Mouse (Mus musculus): ENCODE results near the gene Rnf40. TPM values are rescaled to one million over a fixed set of nuclear protein-coding genes. Genes with fewer than 3 reads are reported as not detected.
"Not testable (repeated sequence)": the region's sequence is repeated elsewhere in the genome, so short reads cannot be mapped to it uniquely, and the experiment has no call there.

The Rnf40 gene
- polyA plus RNA-seq, 1 experiment from 2014 or later: 44.9 TPM

- no peaks in the 10 kb centered on the region for H3K27me3 ChIP-seq
- no peak overlapping the region for H3K4me2 ChIP-seq
- no peaks in the 10 kb centered on the region for H3K36me3 ChIP-seq
- no peak overlapping the region for H3K27ac ChIP-seq (replicated peaks)
- H3K4me1 ChIP-seq (replicated peaks): no peaks in the 10 kb centered on the region
- WGBS: 86% methylated on average over 5 of the region's 5 CpGs
- no peak overlapping the region for H3K9ac ChIP-seq
- no peak overlapping the region for H3K4me3 ChIP-seq
- ATAC-seq (ENCODE audit: low FRiP score, low read depth): no peak
- H3K9me3 ChIP-seq: no peaks in the 10 kb centered on the region
Observed at GRCm38 (mm10) chr7:127628646-127629045, 40.1 kb downstream of the Rnf40 start.

GRCm38 (mm10) chr7:127631416-127631815 lies 42.8 kb downstream of the Rnf40 start:
- H3K9me3 ChIP-seq: no peaks in the 10 kb centered on the region
- peaks cover 2% of the 10 kb centered on the region; the same call in 1 of the 2 replicates for H3K4me1 ChIP-seq (replicated peaks)
- WGBS: 63% methylated on average over 4 of the region's 4 CpGs
- H3K27me3 ChIP-seq: no peaks in the 10 kb centered on the region
- no peak overlapping the region for H3K4me3 ChIP-seq
- no peaks in the 10 kb centered on the region for H3K36me3 ChIP-seq
- no peak overlapping the region for H3K27ac ChIP-seq (replicated peaks)
- H3K4me2 ChIP-seq: no peak overlapping the region
- ATAC-seq (ENCODE audit: low FRiP score, low read depth): no peak
- no peak overlapping the region for H3K9ac ChIP-seq

- Histone ChIP-seq H3K4me1 (replicated peaks) (peaks cover 12% of the 10 kb centered on the region), H3K4me3 (peak overlapping the region; percentile 53), H3K27me3 (no peaks in the 10 kb centered on the region), H3K36me3 (no peaks in the 10 kb centered on the region), H3K9ac (peak overlapping the region; percentile 64), H3K27ac (replicated peaks) (peak overlapping the region; percentile 25; the same call in 1 of the 2 replicates), H3K4me2 (peak overlapping the region; percentile 80), H3K9me3 (no peaks in the 10 kb centered on the region)
- WGBS: under 1% methylated on average over 27 of the region's 27 CpGs
- peak; percentile 81; the same call in 1 of the 2 replicates for ATAC-seq (ENCODE audit: low FRiP score, low read depth)
Observed at GRCm38 (mm10) chr7:127636963-127637362, 48.4 kb downstream of the Rnf40 start.

- WGBS: 46% methylated on average over 4 of the region's 4 CpGs
- Histone ChIP-seq H3K36me3 (no peaks in the 10 kb centered on the region), H3K4me2 (no peak overlapping the region)
Observed at GRCm38 (mm10) chr7:127641260-127641659, 52.7 kb downstream of the Rnf40 start.

GRCm38 (mm10) chr7:127642254-127642653 lies 53.7 kb downstream of the Rnf40 start:
- no peaks in the 10 kb centered on the region for H3K36me3 ChIP-seq
- 76% methylated on average over 4 of the region's 4 CpGs for WGBS
- peaks cover 5% of the 10 kb centered on the region for H3K4me1 ChIP-seq (replicated peaks)
- no peak overlapping the region for H3K4me3 ChIP-seq
- H3K9me3 ChIP-seq: no peaks in the 10 kb centered on the region
- H3K4me2 ChIP-seq: no peak overlapping the region
- ATAC-seq (ENCODE audit: low FRiP score, low read depth): no peak
- H3K27me3 ChIP-seq: no peaks in the 10 kb centered on the region
- no peak overlapping the region for H3K27ac ChIP-seq (replicated peaks)
- no peak overlapping the region for H3K9ac ChIP-seq

More at GRCm38 (mm10) chr7:127641260-127641659, 52.7 kb downstream of the Rnf40 start:
- H3K4me3 ChIP-seq: no peak overlapping the region
- H3K27ac ChIP-seq (replicated peaks): no peak overlapping the region
- H3K4me1 ChIP-seq (replicated peaks): peaks cover 12% of the 10 kb centered on the region
- no peaks in the 10 kb centered on the region for H3K9me3 ChIP-seq
- ATAC-seq (ENCODE audit: low FRiP score, low read depth): no peak
- H3K9ac ChIP-seq: no peak overlapping the region
- H3K27me3 ChIP-seq: no peaks in the 10 kb centered on the region

- Histone ChIP-seq H3K4me1 (replicated peaks) (no peaks in the 10 kb centered on the region), H3K4me3 (no peak overlapping the region), H3K27ac (replicated peaks) (no peak overlapping the region), H3K9ac (no peak overlapping the region), H3K36me3 (no peaks in the 10 kb centered on the region), H3K27me3 (no peaks in the 10 kb centered on the region), H3K9me3 (no peaks in the 10 kb centered on the region), H3K4me2 (no peak overlapping the region)
- 87% methylated on average over 4 of the region's 4 CpGs for WGBS
- ATAC-seq (ENCODE audit: low FRiP score, low read depth): no peak
Observed at GRCm38 (mm10) chr7:127646363-127646762, 57.8 kb downstream of the Rnf40 start.

GRCm38 (mm10) chr7:127647576-127647975 lies 59.0 kb downstream of the Rnf40 start:
- not testable (repeated sequence) for H3K9ac ChIP-seq; H3K27me3 ChIP-seq; H3K36me3 ChIP-seq; H3K9me3 ChIP-seq; ATAC-seq (ENCODE audit: low FRiP score, low read depth); H3K4me3 ChIP-seq; H3K4me1 ChIP-seq (replicated peaks); H3K4me2 ChIP-seq; H3K27ac ChIP-seq (replicated peaks)
- WGBS: 93% methylated on average over 7 of the region's 7 CpGs

GRCm38 (mm10) chr7:127648516-127649201 lies 60.1 kb downstream of the Rnf40 start:
- 76% methylated on average over 4 of the region's 4 CpGs for WGBS
- no peak overlapping the region for H3K27ac ChIP-seq (replicated peaks)
- no peak overlapping the region for H3K4me3 ChIP-seq
- ATAC-seq (ENCODE audit: low FRiP score, low read depth): no peak
- no peak overlapping the region for H3K4me2 ChIP-seq
- no peaks in the 10 kb centered on the region for H3K27me3 ChIP-seq
- peaks cover 3% of the 10 kb centered on the region; the same call in 1 of the 2 replicates for H3K4me1 ChIP-seq (replicated peaks)
- H3K9ac ChIP-seq: no peak overlapping the region
- H3K9me3 ChIP-seq: no peaks in the 10 kb centered on the region
- no peaks in the 10 kb centered on the region for H3K36me3 ChIP-seq

- Histone ChIP-seq H3K27ac (replicated peaks) (no peak overlapping the region), H3K36me3 (no peaks in the 10 kb centered on the region), H3K9ac (no peak overlapping the region), H3K9me3 (no peaks in the 10 kb centered on the region), H3K27me3 (no peaks in the 10 kb centered on the region), H3K4me1 (replicated peaks) (peaks cover 3% of the 10 kb centered on the region; the same call in 1 of the 2 replicates), H3K4me2 (no peak overlapping the region), H3K4me3 (no peak overlapping the region)
- ATAC-seq (ENCODE audit: low FRiP score, low read depth): no peak
- 78% methylated on average over 6 of the region's 6 CpGs for WGBS
Observed at GRCm38 (mm10) chr7:127649206-127649605, 60.6 kb downstream of the Rnf40 start.

GRCm38 (mm10) chr7:127651624-127652023 lies 63.1 kb downstream of the Rnf40 start:
- Histone ChIP-seq H3K4me3 (no peak overlapping the region), H3K4me2 (peak overlapping the region; percentile 34; the same call in 1 of the 2 replicates), H3K4me1 (replicated peaks) (peaks cover 3% of the 10 kb centered on the region; the same call in 1 of the 2 replicates), H3K27ac (replicated peaks) (no peak overlapping the region), H3K27me3 (no peaks in the 10 kb centered on the region), H3K9me3 (no peaks in the 10 kb centered on the region), H3K36me3 (no peaks in the 10 kb centered on the region), H3K9ac (no peak overlapping the region)
- WGBS: 68% methylated on average over 3 of the region's 3 CpGs
- ATAC-seq (ENCODE audit: low FRiP score, low read depth): no peak

- ATAC-seq (ENCODE audit: low FRiP score, low read depth): no peak
- H3K36me3 ChIP-seq: no peaks in the 10 kb centered on the region
- peaks cover 3% of the 10 kb centered on the region; the same call in 1 of the 2 replicates for H3K4me1 ChIP-seq (replicated peaks)
- 18% methylated on average over 18 of the region's 18 CpGs for whole genome bisulfite sequencing
- no peak overlapping the region for H3K9ac ChIP-seq
- no peak overlapping the region for H3K4me3 ChIP-seq
- no peak overlapping the region for H3K27ac ChIP-seq (replicated peaks)
- peak overlapping the region; percentile 34 for H3K4me2 ChIP-seq
- no peaks in the 10 kb centered on the region for H3K9me3 ChIP-seq
- H3K27me3 ChIP-seq: no peaks in the 10 kb centered on the region
Observed at GRCm38 (mm10) chr7:127652050-127652449, 63.5 kb downstream of the Rnf40 start.

- no peaks in the 10 kb centered on the region for H3K27me3 ChIP-seq
- no peak overlapping the region for H3K27ac ChIP-seq (replicated peaks)
- 73% methylated on average over 10 of the region's 10 CpGs for WGBS
- H3K4me3 ChIP-seq: no peak overlapping the region
- H3K9me3 ChIP-seq: no peaks in the 10 kb centered on the region
- no peaks in the 10 kb centered on the region for H3K36me3 ChIP-seq
- H3K4me1 ChIP-seq (replicated peaks): peaks cover 3% of the 10 kb centered on the region; the same call in 1 of the 2 replicates
- ATAC-seq (ENCODE audit: low FRiP score, low read depth): no peak
- H3K4me2 ChIP-seq: no peak overlapping the region
- H3K9ac ChIP-seq: no peak overlapping the region
Observed at GRCm38 (mm10) chr7:127654318-127654717, 65.8 kb downstream of the Rnf40 start.
